Mouse (Mus musculus) kidney, postnatal 36 days (tissue): ENCODE data around the gene Hoxb2.

Experiments
- DNase-seq, 2 experiments: peaks; one replicate each; pipeline ENCODE4 v3.0.0; 2021 to 2022; ENCODE audit warnings: mixed read lengths in 2 of 2

The Hoxb2 gene

GRCm38 (mm10) chr11:96350341-96350624, at the start of gene Hoxb2:
Hoxb2 (plus strand) TSS chr11:96350525.
- no peak for DNase-seq

- DNase-seq: no peak
Measured at GRCm38 (mm10) chr11:96301064-96301431, 49.3 kb upstream of the Hoxb2 start.

GRCm38 (mm10) chr11:96301837-96302236, 48.5 kb upstream of the Hoxb2 start:
- DNase-seq: peak; percentile 88 to 91

GRCm38 (mm10) chr11:96302381-96303150, 47.8 kb upstream of the Hoxb2 start:
- peak in 1 of 2 experiments; percentile 49 for DNase-seq

GRCm38 (mm10) chr11:96303151-96304099, 46.9 kb upstream of the Hoxb2 start, which contains the start of gene Hoxb5:
Hoxb5 (plus strand) TSS chr11:96303336.
- peak; percentile 92 to 94 for DNase-seq

GRCm38 (mm10) chr11:96304381-96305195, 45.7 kb upstream of the Hoxb2 start:
- DNase-seq: peak in 1 of 2 experiments; percentile 60

GRCm38 (mm10) chr11:96305505-96306182, 44.7 kb upstream of the Hoxb2 start:
- no peak for DNase-seq

GRCm38 (mm10) chr11:96306183-96306907, 44.0 kb upstream of the Hoxb2 start:
- peak in 1 of 2 experiments; percentile 53 for DNase-seq

- DNase-seq: peak in 1 of 2 experiments; percentile 51
Measured at GRCm38 (mm10) chr11:96306908-96307269, 43.4 kb upstream of the Hoxb2 start.

GRCm38 (mm10) chr11:96308763-96309162, 41.6 kb upstream of the Hoxb2 start:
- DNase-seq: no peak

GRCm38 (mm10) chr11:96309288-96309687, 41.0 kb upstream of the Hoxb2 start:
- DNase-seq: peak; percentile 70 to 75

GRCm38 (mm10) chr11:96310183-96310938, 40.0 kb upstream of the Hoxb2 start:
- peak in 1 of 2 experiments; percentile 41 for DNase-seq

GRCm38 (mm10) chr11:96311097-96311496, 39.2 kb upstream of the Hoxb2 start:
- peak in 1 of 2 experiments; percentile 62 for DNase-seq

GRCm38 (mm10) chr11:96311520-96312417, 38.6 kb upstream of the Hoxb2 start:
- DNase-seq: peak; percentile 88 to 90

- no peak for DNase-seq
Measured at GRCm38 (mm10) chr11:96313134-96313533, 37.2 kb upstream of the Hoxb2 start.

GRCm38 (mm10) chr11:96313806-96314428, 36.4 kb upstream of the Hoxb2 start:
- no peak for DNase-seq

- peak; percentile 73 to 83 for DNase-seq
Measured at GRCm38 (mm10) chr11:96314671-96315343, 35.5 kb upstream of the Hoxb2 start.

- no peak for DNase-seq
Measured at GRCm38 (mm10) chr11:96315344-96315681, 35.0 kb upstream of the Hoxb2 start.
